ENCODE assay signal across 9 mouse cellular contexts in the genomic region with DNA sequence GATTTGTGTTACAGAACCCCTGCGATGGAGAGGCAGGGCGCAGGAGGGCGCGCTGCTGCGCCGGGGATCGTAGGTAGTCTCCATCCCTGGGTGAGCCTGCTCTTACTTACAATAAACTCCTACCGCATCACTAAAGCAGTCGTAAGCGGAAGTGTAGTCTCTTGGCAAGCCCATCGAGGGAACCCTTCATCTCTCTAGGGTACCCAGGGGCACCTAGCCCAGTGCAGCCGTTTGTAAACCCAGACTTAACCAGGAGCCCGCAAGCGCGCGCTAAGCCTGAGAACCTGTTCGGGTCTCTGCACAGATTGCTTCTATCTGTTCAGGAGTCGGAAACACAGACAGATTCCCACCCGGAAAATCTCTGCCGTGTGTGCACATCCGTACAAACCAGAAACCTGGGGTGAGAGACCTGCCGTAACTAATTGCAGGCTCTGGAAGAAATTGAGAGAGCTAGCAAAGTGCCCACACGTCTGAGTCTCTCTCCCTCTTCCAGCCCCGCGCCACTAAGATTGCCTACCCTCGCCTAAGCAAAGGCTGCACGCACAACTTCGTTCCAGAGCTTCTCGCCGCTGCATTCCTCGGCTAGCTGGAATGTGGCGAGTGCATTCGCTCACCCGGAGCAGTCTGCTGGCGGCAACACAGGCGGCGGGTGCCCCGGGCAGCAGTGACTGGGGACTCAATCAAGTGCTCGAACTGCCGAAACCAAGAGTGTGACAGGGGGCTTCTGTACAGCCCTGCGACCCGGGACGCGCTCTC. TPM values are rescaled to one million over a fixed set of nuclear protein-coding genes. Genes with fewer than 3 reads are reported as not detected.
A peak's percentile ranks its signal among the peaks of the same experiment; 100 is the strongest.
DNase-seq lines count a peak whose midpoint lies in the region; ATAC-seq lines count a peak whose summit lies in the region.
"Had no signal": no experiment of that assay in that cellular context is flagged by ENCODE, and none has a peak within 500 bp of the region (broad histone marks: within the 10 kb centered on the region; RNA-seq: fewer than 3 reads in every experiment).

No protein-coding gene starts in this region.

- peak overlapping the region; percentile 39 for H3K4me3 ChIP-seq in brown adipose tissue, adult 24 weeks (ENCODE audit: insufficient read depth, low read depth, low read length)
- H3K4me3 ChIP-seq in limb, embryonic 11.5 days (ENCODE audit: low read depth, low read length) = peak overlapping the region; percentile 46; the same call in 1 of the 2 replicates

- H3K9ac ChIP-seq in limb, embryonic 11.5 days (ENCODE audit: low read length) = no peak overlapping the region

- peaks cover 88% of the 10 kb centered on the region for H3K27me3 ChIP-seq in limb, embryonic 11.5 days (ENCODE audit: control insufficient read depth, insufficient read depth, low read length)

- peak; percentile 43 for DNase-seq in right cerebral cortex, postnatal 25 days
- no peak for DNase-seq in right cerebral cortex, postnatal 14 days
- peak; percentile 46 for DNase-seq in heart, postnatal 4 days
- DNase-seq in limb, embryonic 11.5 days (ENCODE audit: low spot score) = peak; percentile 80
- DNase-seq in neural tube, embryonic 10.5 days (ENCODE audit: extremely low spot score, low spot score) = peak; percentile 75
- no peak for DNase-seq in gastrocnemius, postnatal 36 days

- no peak for ATAC-seq in limb, embryonic 11.5 days (ENCODE audit: insufficient number of reproducible peaks, low FRiP score, low TSS enrichment, low read depth)
- no peak for ATAC-seq in granulocyte monocyte progenitor cell, adult 5-6 weeks (replicated peaks; ENCODE audit: poor library complexity, severe bottlenecking)

- H3K36me3 ChIP-seq in limb, embryonic 11.5 days (ENCODE audit: control insufficient read depth, insufficient read depth, low read length) = no peaks in the 10 kb centered on the region

- H3K27ac ChIP-seq in brown adipose tissue, adult 24 weeks (replicated peaks; ENCODE audit: low read depth, low read length) = no peak overlapping the region
- H3K27ac ChIP-seq in limb, embryonic 11.5 days (replicated peaks; ENCODE audit: low read depth, low read length) = no peak overlapping the region

- WGBS in limb, embryonic 11.5 days = under 1% methylated on average over 44 of the region's 44 CpGs

- intact Hi-C loops in gastrocnemius, postnatal 36 days (cut with DNase I) = no loop called here

- peaks cover 8% of the 10 kb centered on the region for H3K4me1 ChIP-seq in brown adipose tissue, adult 24 weeks (ENCODE audit: control insufficient read depth, insufficient read depth, insufficient read length, low read length)
- peaks cover 21% of the 10 kb centered on the region for H3K4me1 ChIP-seq in limb, embryonic 11.5 days (ENCODE audit: control insufficient read depth, insufficient read depth, low read length)

- no peaks in the 10 kb centered on the region for H3K9me3 ChIP-seq in limb, embryonic 11.5 days (ENCODE audit: control insufficient read depth, low read length)

- H3K4me2 ChIP-seq in limb, embryonic 11.5 days (ENCODE audit: low read depth, severe bottlenecking) = peak overlapping the region; percentile 89

RNA-seq across cellular contexts. Expression of a gene that starts 10.7 kb away (rescaled TPM):
- polyA plus RNA-seq in brown adipose tissue, adult 24 weeks (2012; ENCODE audit: insufficient read depth, insufficient read length, missing spikeins) = not detected in 2 replicates
- total RNA-seq in heart, postnatal 4 days (2021) = not detected
- 0.06 TPM in 1 of 2 replicates, not detected in the other for polyA plus RNA-seq in limb, embryonic 11.5 days (2014; fragmentation: Nextera tagmentation; extraction: Ambion mirVana)
- not detected in 2 replicates for total RNA-seq in granulocyte monocyte progenitor cell, adult 5-6 weeks (2014; fragmentation: Nextera tagmentation)
- total RNA-seq in granulocyte monocyte progenitor cell, adult 5-6 weeks (2017) = not detected in 2 replicates
- total RNA-seq in gastrocnemius, postnatal 36 days (2021) = not detected
- total RNA-seq: left cerebral cortex, postnatal 36 days had no signal

Comparison
In these comparisons a context has a peak if more than half of its experiments do, and no peak if none do; other contexts are left out.
1. DNase-seq: peak in right cerebral cortex, postnatal 25 days (single experiment), heart, postnatal 4 days (single experiment), limb, embryonic 11.5 days (single experiment) and neural tube, embryonic 10.5 days (single experiment); none in right cerebral cortex, postnatal 14 days (single experiment) and gastrocnemius, postnatal 36 days (0 of 2).